Mouse (Mus musculus) liver, embryonic 16.5 days (tissue): Measurements from ENCODE around the gene Nutf2-ps1. TPM values are rescaled to one million over a fixed set of nuclear protein-coding genes. Genes with fewer than 3 reads are reported as not detected.
"Not testable (repeated sequence)": the region's sequence is repeated elsewhere in the genome, so short reads cannot be mapped to it uniquely, and the experiment has no call there.

Experiments used
- ATAC-seq: fragments of 200-750 bp; cut with Nextera tagmentation; 2 replicates; pipeline ENCODE4 v1.8.0; 2017; ENCODE audit warnings: low read depth, mild to moderate bottlenecking, moderate number of reproducible peaks, moderate library complexity
- H3K27ac ChIP-seq: fragments of 300-500 bp; sonication (generic); 2 replicates; pipeline ENCODE4 v1.5.1; 2014; ENCODE audit warnings: mild to moderate bottlenecking, low read length
- H3K27me3 ChIP-seq: fragments of 300-500 bp; sonication (generic); 2 replicates; pipeline ENCODE4 v1.6.1; 2014; ENCODE audit warnings: low read depth, low read length, mixed read lengths; ENCODE audit not compliant: control insufficient read depth, insufficient read depth
- H3K36me3 ChIP-seq: fragments of 300-500 bp; sonication (generic); 2 replicates; pipeline ENCODE4 v1.6.1; 2014; ENCODE audit warnings: mild to moderate bottlenecking; ENCODE audit not compliant: control insufficient read depth, insufficient read depth
- H3K4me1 ChIP-seq: fragments of 300-500 bp; sonication (generic); 2 replicates; pipeline ENCODE4 v1.6.1; 2014; ENCODE audit warnings: low read depth, low read length, mixed read lengths; ENCODE audit not compliant: control insufficient read depth
- H3K4me2 ChIP-seq: fragments of 300-500 bp; sonication (generic); 2 replicates; pipeline ENCODE4 v1.6.1; 2014; ENCODE audit warnings: low read depth, low read length, mixed read lengths
- H3K4me3 ChIP-seq: fragments of 300-500 bp; sonication (generic); 2 replicates; pipeline ENCODE4 v1.5.1; 2014; ENCODE audit warnings: low read depth, mild to moderate bottlenecking, low read length
- H3K9ac ChIP-seq: fragments of 300-500 bp; sonication (generic); 2 replicates; pipeline ENCODE4 v1.6.1; 2014; ENCODE audit warnings: low read depth, low read length
- H3K9me3 ChIP-seq: fragments of 300-500 bp; sonication (generic); replicated peaks from 2 replicates; pipeline ENCODE4 v1.6.1; 2016; ENCODE audit warnings: low read length; ENCODE audit not compliant: control insufficient read depth
- WGBS: fragments of 180-500 bp; shearing (Covaris S2); extraction: QIAGEN DNeasy Blood & Tissue Kit; methylation state at CpG from one replicate; pipeline ENCODE4 v1.1.7; 2014; ENCODE audit not compliant: insufficient replicate concordance; 5-methylcytosine and 5-hydroxymethylcytosine counted together
- polyA plus RNA-seq: library from polyadenylated mRNA; unstranded; fragments of >200 nt; fragmentation: Nextera tagmentation; extraction: Ambion mirVana; gene quantifications from 2 replicates; pipeline ENCODE4 v1.2.1, GENCODE M21; 2015

The Nutf2-ps1 gene
- 130 and 147 TPM in 2 replicates for polyA plus RNA-seq

- H3K36me3 ChIP-seq, H3K9ac ChIP-seq, ATAC-seq, H3K27me3 ChIP-seq, H3K27ac ChIP-seq, H3K4me3 ChIP-seq, H3K4me2 ChIP-seq, H3K9me3 ChIP-seq, H3K4me1 ChIP-seq: not testable (repeated sequence)
- WGBS: 93% methylated on average over 7 of the region's 7 CpGs
Measured at GRCm38 (mm10) chr19:53588968-53589367, at the start of gene Nutf2-ps1. Gene Nutf2-ps1 (minus strand): TSS chr19:53589068.

DNA sequence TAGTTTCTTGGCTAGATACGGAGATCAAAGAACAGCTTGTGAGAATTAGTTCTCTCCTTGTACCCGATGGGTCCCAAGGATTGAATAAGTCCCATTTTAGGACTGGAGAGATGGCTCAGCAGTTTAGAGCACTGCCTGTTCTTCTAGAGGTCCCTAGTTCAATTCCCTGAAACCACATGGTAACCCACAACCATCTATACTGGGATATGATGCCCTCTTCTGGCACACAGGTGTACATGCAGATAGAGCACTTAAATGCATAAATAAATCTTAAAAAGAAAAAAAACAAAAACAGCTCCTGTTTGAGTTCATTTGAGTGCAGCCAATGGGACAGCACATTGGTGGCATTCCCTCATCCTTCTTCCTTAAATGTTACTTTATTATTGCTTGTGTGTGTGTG is 49.2 kb upstream of the Nutf2-ps1 start:
- no peak overlapping the region for H3K9ac ChIP-seq
- WGBS: 82% methylated on average over 2 of the region's 2 CpGs
- no peak overlapping the region for H3K4me3 ChIP-seq
- H3K27me3 ChIP-seq: no peaks in the 10 kb centered on the region
- no peaks in the 10 kb centered on the region for H3K4me1 ChIP-seq
- no peak overlapping the region for H3K4me2 ChIP-seq
- H3K27ac ChIP-seq: no peak overlapping the region
- peaks cover 66% of the 10 kb centered on the region for H3K36me3 ChIP-seq
- no peaks in the 10 kb centered on the region for H3K9me3 ChIP-seq
- ATAC-seq: no peak

DNA sequence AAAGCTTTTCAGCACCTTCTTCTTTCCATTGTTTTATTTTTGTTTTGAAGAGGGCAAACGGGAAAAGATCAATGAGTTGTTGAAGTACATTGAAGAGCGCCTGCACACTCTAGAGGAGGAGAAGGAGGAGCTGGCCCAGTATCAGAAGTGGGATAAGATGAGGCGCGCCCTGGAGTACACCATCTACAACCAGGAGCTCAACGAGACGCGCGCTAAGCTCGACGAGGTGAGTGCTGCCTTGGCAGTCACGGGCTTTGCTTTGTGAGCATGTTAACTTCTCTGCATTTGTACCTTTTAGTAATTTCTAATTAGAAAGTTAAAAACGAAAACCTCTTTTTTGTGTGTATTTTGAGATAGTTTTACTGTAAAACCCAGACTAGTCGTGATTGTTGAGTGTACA is 32.8 kb upstream of the Nutf2-ps1 start:
- no peak for ATAC-seq
- 88% methylated on average over 13 of the region's 13 CpGs for WGBS
- Histone ChIP-seq H3K27ac (no peak overlapping the region), H3K4me2 (no peak overlapping the region), H3K27me3 (no peaks in the 10 kb centered on the region), H3K9ac (no peak overlapping the region), H3K36me3 (peaks cover 60% of the 10 kb centered on the region), H3K9me3 (no peaks in the 10 kb centered on the region), H3K4me3 (no peak overlapping the region), H3K4me1 (no peaks in the 10 kb centered on the region)

DNA sequence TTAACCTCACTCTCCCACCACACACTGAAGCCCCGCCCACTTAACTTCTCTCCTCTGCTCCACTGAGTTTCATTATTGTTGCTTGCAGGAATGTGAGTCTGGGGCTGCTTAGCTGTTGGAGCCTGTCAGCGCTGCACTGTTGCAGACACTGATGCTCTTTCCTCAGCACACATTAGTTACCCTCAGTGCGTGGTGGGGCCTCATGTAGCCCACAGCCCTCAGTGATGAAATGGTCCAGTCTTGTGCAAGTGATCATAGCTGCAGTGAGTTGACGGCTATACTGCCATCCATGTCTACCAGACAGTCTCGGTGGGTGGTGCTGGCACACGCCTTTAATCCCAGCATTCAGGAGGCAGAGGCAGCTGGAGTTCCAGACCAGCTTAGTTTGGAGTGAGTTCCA is 20.1 kb upstream of the Nutf2-ps1 start:
- Histone ChIP-seq H3K9me3 (no peaks in the 10 kb centered on the region), H3K4me3 (no peak overlapping the region), H3K4me2 (no peak overlapping the region), H3K27me3 (no peaks in the 10 kb centered on the region), H3K36me3 (peaks cover 14% of the 10 kb centered on the region), H3K27ac (no peak overlapping the region), H3K4me1 (peaks cover 7% of the 10 kb centered on the region), H3K9ac (no peak overlapping the region)
- no peak for ATAC-seq
- 75% methylated on average over 6 of the region's 6 CpGs for WGBS

GRCm38 (mm10) chr19:53601363-53601655 is 12.4 kb upstream of the Nutf2-ps1 start:
- ATAC-seq: no peak
- Histone ChIP-seq H3K4me2 (peak overlapping the region; percentile 62), H3K27me3 (no peaks in the 10 kb centered on the region), H3K9ac (peak overlapping the region; percentile 99), H3K4me1 (peaks cover 16% of the 10 kb centered on the region), H3K9me3 (no peaks in the 10 kb centered on the region), H3K36me3 (peaks cover 8% of the 10 kb centered on the region; the same call in 1 of the 2 replicates), H3K4me3 (peak overlapping the region; percentile 100), H3K27ac (peak overlapping the region; percentile 97)
- 6% methylated on average over 11 of the region's 11 CpGs for WGBS

GRCm38 (mm10) chr19:53600549-53601362 is 11.9 kb upstream of the Nutf2-ps1 start:
- H3K4me1 ChIP-seq: peaks cover 16% of the 10 kb centered on the region
- peak overlapping the region; percentile 99 for H3K9ac ChIP-seq
- peak; percentile 64 for ATAC-seq
- no peaks in the 10 kb centered on the region for H3K27me3 ChIP-seq
- H3K9me3 ChIP-seq: no peaks in the 10 kb centered on the region
- H3K27ac ChIP-seq: peak overlapping the region; percentile 97
- H3K4me2 ChIP-seq: peak overlapping the region; percentile 62
- peaks cover 8% of the 10 kb centered on the region; the same call in 1 of the 2 replicates for H3K36me3 ChIP-seq
- WGBS: under 1% methylated on average over 71 of the region's 82 CpGs
- H3K4me3 ChIP-seq: peak overlapping the region; percentile 100

GRCm38 (mm10) chr19:53599757-53600539 is 11.1 kb upstream of the Nutf2-ps1 start, which contains the start of gene Smc3:
Gene Smc3 (plus strand): TSS chr19:53600398.
- peaks cover 16% of the 10 kb centered on the region for H3K4me1 ChIP-seq
- peak within 1 kb of the TSS; percentile 62 for H3K4me2 ChIP-seq
- H3K4me3 ChIP-seq: peak within 1 kb of the TSS; percentile 100
- peak; percentile 92 for ATAC-seq
- H3K9me3 ChIP-seq: no peaks in the 10 kb centered on the region
- H3K36me3 ChIP-seq: peaks cover 8% of the 10 kb centered on the region; the same call in 1 of the 2 replicates
- peak within 1 kb of the TSS; percentile 99 for H3K9ac ChIP-seq
- peak within 1 kb of the TSS; percentile 97 for H3K27ac ChIP-seq
- H3K27me3 ChIP-seq: no peaks in the 10 kb centered on the region
- under 1% methylated on average over 70 of the region's 70 CpGs for WGBS

GRCm38 (mm10) chr19:53596723-53597474 is 8.0 kb upstream of the Nutf2-ps1 start:
- Histone ChIP-seq H3K36me3 (no peaks in the 10 kb centered on the region), H3K4me3 (no peak overlapping the region), H3K27ac (no peak overlapping the region), H3K4me1 (peaks cover 6% of the 10 kb centered on the region), H3K27me3 (no peaks in the 10 kb centered on the region), H3K9ac (no peak overlapping the region), H3K4me2 (no peak overlapping the region), H3K9me3 (no peaks in the 10 kb centered on the region)
- ATAC-seq: no peak
- 54% methylated on average over 7 of the region's 7 CpGs for WGBS
